Mouse (Mus musculus) thymus, adult 2 months (tissue): ENCODE data around the gene Lrrc28.

Experiments used
- CTCF ChIP-seq: fragments of 200-500 bp; IDR thresholded peaks from 2 replicates; pipeline ENCODE4 v1.5.1; 2012; ENCODE audit warnings: mild to moderate bottlenecking, control low read depth, low read length, moderate library complexity, borderline replicate concordance; ENCODE audit not compliant: control insufficient read depth, poor library complexity, insufficient read depth; ENCODE audit errors: extremely low read depth
- POLR2A ChIP-seq: fragments of 200-500 bp; IDR thresholded peaks from 2 replicates; pipeline ENCODE4 v1.6.1; 2012; ENCODE audit warnings: mild to moderate bottlenecking, low read length, control low read depth, moderate library complexity; ENCODE audit not compliant: control insufficient read depth, poor library complexity, insufficient read depth; ENCODE audit errors: extremely low read depth

GRCm38 (mm10) chr7:67535941-67536340 is 109.1 kb downstream of the Lrrc28 start:
- TF ChIP-seq POLR2A (no peak), CTCF (no peak)
